Mouse (Mus musculus): ENCODE measurements around the gene Uspl1.

Gene Uspl1

DNA sequence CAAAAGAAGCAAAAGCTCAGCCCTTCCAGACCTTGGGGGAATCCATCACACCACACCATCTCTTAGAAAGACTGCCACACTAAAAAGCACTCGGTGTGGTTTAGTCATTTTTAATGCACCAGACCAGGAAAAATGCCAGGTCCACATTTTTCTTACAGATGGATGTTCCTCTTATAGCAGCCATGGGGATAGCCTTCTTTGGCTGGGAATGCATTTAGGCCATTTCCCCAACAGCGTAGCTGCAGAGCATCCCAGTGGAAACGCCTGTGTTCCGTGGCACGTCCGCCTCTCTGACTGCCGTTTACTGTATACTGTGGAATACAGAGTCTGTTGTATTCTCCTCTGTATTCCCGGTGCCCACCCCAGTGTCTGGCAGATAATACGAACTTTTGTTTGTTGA lies 15.3 kb upstream of the Uspl1 start:
- DNase-seq (ENCODE audit: low read depth), result no peak

DNA sequence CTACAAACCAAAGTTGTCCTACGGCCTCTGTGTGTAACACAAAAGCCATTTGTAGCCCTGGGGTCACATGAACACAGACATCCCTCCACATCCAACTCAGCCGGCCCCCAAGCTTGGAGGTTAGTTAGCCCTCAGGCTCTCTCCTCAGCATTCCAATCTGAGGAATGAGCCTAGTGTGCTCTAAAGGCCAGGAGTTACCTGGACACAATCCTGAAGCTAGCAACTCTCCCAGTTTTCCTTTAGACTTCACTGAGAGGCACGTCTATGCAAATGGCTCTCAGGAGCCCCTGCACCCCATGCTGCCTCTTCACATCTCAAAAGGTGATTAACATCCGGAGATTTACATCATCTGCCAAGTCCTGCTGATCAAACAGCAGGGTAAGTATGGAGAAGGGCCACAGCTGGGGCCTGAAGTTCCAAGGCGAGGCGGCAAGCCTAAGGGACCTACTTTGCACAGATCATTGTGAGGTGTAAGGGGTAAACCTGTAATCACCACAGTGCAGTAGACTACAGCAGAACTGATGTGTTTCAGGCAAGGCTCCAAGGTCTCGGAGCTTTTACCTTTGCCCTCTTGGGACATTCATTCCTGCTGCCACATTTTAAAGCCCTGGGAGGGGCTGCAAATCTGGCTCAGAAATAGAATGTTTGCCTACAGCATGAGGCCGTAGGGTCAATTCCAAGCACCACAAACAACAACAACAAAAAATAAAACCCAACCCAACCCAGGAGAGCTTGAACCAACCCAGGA lies 13.1 kb upstream of the Uspl1 start:
- DNase-seq (ENCODE audit: low read depth), result no peak

DNA sequence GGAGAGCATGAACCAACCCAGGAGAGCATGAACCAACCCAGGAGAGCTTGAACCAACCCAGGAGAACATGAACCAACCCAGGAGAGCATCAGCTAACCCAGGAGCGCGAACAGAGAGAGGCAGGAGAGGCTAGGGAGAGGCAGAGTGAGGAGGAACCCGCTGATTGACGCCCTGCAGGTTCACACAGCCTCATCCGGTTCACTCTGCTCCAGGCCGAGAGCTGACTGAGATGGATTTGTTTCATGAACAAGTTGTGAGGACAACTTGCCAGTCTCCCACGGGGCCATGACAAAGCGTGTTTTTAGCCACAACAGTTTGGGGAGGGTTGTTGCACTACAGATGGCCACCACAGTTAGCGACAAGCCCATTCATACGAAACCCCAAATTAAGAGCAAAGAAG lies 11.9 kb upstream of the Uspl1 start:
- DNase-seq (ENCODE audit: low read depth), result no peak

DNA sequence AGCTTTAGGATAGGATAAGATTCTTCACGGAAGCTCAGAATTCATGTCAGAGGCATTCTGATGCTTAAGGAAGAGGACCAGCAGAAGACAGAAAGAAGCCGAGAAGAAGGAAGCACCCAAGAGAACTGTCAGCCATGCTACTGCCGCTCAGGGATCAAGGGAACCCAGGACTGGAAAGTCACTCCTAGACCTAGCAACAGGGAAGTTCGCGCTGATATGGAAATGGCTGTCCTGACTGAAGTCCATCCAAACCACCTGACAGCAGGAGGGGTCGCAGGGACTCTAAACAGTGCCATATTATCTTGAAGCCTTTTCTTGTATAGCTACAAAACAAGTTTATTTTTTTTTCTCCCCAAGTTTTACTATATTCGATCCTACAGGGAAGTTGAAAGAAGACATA lies 9.6 kb upstream of the Uspl1 start:
- no peak for DNase-seq (ENCODE audit: low read depth)

DNA sequence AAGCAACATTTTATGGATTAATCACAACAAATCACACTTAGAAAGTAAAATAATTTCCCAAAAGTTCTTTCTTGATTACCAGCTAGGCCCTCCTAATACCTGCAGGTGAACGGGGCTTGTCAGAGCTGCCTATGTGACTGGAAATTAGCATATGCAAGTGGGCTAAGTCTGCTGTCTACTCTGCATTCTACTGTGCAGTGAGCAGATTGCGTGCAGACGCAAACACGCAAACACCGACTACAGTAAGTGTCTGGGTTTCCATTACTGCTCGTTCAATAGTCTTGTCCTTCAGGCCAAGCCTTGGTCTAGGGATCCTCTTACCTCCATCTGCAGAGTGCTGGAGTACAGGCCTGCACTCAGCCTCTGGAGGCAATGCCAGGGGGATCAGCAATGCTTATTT lies 8.4 kb upstream of the Uspl1 start:
- DNase-seq (ENCODE audit: low read depth), result no peak

- DNase-seq (ENCODE audit: low read depth), result no peak
These were observed 6.1 kb upstream of the Uspl1 start for GRCm38 (mm10) chr5:149178095-149178494.

DNA sequence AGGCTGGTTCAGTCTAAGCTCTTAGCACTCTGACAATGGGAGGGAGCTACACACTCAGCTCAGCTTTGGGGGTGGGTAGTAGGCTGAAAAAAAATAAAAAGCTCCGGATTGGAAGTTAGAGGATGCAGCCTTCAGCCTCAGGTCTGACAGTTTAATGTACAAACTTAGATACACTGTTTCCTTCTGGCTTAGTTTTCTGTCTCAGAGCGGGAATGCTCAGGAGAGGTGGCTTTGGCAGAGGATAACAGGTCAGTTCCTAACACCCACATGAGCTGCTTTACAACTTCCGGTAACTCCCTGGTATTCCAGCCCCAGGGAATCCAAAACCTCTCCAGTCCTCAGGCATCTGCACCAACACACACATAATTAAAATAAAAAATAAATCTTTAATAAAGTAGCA lies 4.3 kb upstream of the Uspl1 start:
- DNase-seq (ENCODE audit: low read depth), result no peak

GRCm38 (mm10) chr5:149182186-149182870 lies 1.8 kb upstream of the Uspl1 start:
- no peak for DNase-seq (ENCODE audit: low read depth)

DNA sequence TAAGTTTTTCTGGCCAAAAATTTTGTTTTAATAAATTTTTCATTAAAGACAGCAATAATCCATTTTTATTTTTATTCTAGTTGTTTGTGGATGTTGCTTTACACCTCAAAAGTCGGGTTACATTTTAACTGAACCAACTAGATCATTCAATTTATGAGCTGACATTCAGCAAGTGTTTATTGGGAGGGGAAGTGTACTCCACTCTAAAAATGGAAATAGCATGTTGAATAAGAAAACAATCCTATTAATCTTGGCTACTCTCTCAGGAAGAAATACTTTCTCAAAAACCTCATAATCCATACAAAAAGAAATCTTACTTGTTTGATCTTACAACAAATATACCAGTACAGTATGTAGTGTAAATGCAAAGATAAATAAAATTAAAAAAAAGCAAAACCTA lies 1.0 kb upstream of the Uspl1 start:
- peak; percentile 51 for DNase-seq (ENCODE audit: low read depth)

- peak; percentile 92 for DNase-seq (ENCODE audit: low read depth)
These were observed 438 bp upstream of the Uspl1 start for GRCm38 (mm10) chr5:149183721-149184103.

DNA sequence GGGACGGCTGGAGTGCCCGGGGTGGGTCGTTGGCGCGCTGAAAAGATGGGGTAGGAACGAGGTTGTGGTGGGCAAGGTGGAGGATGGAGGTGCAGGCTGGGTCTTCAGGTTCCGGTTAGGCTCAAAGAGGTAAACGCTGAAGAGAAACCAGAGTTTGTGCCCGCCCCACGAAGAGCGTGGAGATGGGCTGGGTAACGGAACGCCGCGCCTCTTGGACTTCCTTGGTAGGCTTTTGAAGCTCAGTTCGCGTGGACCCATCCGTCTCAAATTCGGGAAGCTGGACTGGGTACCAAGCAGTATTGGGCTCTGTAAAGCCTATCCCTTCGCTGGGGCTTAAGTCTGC lies 665 bp downstream of the Uspl1 start:
- no peak for DNase-seq (ENCODE audit: low read depth)

- DNase-seq (ENCODE audit: low read depth), result no peak
These were observed 1.7 kb downstream of the Uspl1 start for GRCm38 (mm10) chr5:149185806-149186205.

DNA sequence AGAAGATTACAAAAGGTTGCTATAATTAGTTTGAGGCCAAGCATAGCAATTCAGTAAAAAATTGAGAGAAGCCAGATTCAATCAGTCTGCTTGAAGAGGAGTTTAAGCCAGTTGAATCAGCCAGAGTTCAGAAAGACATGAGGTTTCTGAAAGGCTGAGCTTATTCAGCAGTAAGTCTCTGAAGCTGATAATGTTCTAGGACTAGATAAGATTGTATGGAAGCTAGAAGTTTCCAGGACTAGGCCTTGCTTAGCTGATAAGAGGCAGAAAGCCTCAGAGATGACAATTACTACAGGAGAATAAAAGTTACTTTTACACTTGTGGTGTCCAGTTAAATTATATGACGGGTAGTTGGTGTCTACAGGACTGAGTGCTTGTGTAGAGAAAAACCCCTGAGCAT lies 6.0 kb downstream of the Uspl1 start:
- no peak for DNase-seq (ENCODE audit: low read depth)

DNA sequence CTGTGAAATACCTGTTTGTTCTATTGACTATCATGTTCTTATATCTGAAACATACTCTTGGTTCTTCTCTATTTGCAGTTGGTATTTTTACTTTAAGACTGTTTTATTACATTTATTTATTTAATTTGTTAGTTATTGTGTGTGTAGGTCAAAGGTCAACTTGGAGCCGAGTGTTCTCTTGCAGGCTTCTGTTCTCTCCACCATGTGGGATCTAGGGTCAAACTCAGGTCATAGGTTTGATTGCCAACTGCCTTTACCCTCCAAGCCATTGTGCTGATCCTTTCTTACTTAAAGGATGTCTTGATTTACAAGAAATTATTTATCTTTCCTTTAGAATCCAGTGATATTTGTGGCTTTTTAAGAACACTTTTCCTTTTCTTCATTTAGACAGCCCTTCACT lies 12.5 kb downstream of the Uspl1 start:
- no peak for DNase-seq (ENCODE audit: low read depth)

DNA sequence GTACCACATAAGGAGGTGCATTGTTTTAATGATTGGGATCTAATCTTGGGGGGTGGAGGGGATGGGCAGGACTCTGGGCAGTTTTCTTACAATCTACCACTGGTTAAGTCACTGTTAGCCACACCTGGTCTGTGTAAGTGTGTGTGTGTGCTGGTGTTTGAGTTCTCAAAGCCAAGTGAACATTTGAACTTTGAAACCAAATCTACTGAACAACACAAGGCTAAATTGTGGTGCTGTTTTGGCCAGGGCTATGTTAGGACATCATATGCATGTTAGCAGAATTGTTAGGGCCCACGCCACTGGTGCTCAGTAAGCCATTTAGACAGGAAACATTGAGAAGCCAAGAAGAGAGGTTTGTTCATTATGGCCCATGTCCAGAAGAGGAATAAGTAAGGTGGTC lies 14.6 kb downstream of the Uspl1 start:
- no peak for DNase-seq (ENCODE audit: low read depth)

DNA sequence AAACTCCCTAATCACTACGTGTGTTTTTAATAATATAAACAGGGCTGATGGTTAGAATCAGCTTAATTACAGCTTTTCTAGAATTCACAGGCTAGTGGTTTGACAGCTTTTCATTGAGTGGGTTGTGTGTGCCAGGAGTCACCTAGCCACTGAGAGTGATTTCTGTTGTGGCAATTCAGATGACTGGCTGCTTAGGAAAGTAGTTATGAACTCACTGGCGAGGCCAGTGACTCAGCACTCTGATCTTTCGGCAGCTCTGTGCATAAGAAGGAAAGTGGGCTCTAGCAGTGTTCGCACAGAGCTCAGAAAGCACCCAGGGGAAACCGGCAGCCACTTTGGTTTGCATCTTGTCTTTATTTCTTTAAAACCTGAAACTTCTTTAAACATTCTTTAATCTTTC lies 18.8 kb downstream of the Uspl1 start:
- DNase-seq (ENCODE audit: low read depth), result peak; percentile 79

- no peak for DNase-seq (ENCODE audit: low read depth)
These were observed 19.7 kb downstream of the Uspl1 start for GRCm38 (mm10) chr5:149203796-149204375.

- no peak for DNase-seq (ENCODE audit: low read depth)
These were observed 20.7 kb downstream of the Uspl1 start for GRCm38 (mm10) chr5:149204822-149205221.

- DNase-seq (ENCODE audit: low read depth), result no peak
These were observed 21.1 kb downstream of the Uspl1 start for GRCm38 (mm10) chr5:149205265-149205664.

GRCm38 (mm10) chr5:149206286-149206685 lies 22.1 kb downstream of the Uspl1 start:
- peak; percentile 27 for DNase-seq (ENCODE audit: low read depth)

GRCm38 (mm10) chr5:149207661-149208060 lies 23.5 kb downstream of the Uspl1 start:
- no peak for DNase-seq (ENCODE audit: low read depth)

DNA sequence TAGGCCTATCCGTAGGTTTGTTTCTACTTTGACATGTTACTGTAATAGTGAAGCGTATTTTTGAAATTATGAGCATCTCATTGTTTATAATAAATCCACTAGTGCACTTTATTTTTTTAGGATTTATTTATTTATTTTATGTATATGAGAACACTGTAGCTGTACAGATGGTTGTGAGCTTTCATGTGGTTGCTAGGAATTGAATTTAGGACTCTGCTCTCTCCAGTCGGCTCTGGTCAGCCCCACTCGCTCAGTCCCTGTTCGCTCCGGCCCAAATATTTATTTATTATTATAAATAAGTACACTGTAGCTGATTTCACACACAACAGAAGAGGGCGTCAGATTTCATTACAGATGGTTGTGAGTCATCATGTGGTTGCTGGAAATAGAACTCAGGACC lies 24.6 kb downstream of the Uspl1 start:
- no peak for DNase-seq (ENCODE audit: low read depth)

GRCm38 (mm10) chr5:149209328-149209727 lies 25.2 kb downstream of the Uspl1 start:
- no peak for DNase-seq (ENCODE audit: low read depth)

GRCm38 (mm10) chr5:149211041-149211440 lies 26.9 kb downstream of the Uspl1 start:
- no peak for DNase-seq (ENCODE audit: low read depth)
